Mouse (Mus musculus): ENCODE results near the gene Cab39. TPM values are rescaled to one million over a fixed set of nuclear protein-coding genes. Genes with fewer than 3 reads are reported as not detected.

The Cab39 gene
- total and polyA plus RNA-seq, 3 experiments, result 41.8 to 208 (median 147) TPM

GRCm38 (mm10) chr1:85751932-85752680 lies 41.1 kb upstream of the Cab39 start:
- ATAC-seq (ENCODE audit: extremely low read depth, insufficient number of reproducible peaks, low FRiP score, poor library complexity, severe bottlenecking) (no peak), DNase-seq (ENCODE audit: low spot score) (no peak)
- H3K36me3 ChIP-seq (replicated peaks), result no peaks in the 10 kb centered on the region
- peaks cover 29% of the 10 kb centered on the region for H3K9me3 ChIP-seq (replicated peaks)
- no peaks in the 10 kb centered on the region for H3K27me3 ChIP-seq (ENCODE audit: insufficient read depth, low read length)
- H3K4me1 ChIP-seq (ENCODE audit: insufficient read depth, low read depth, low read length), result no peaks in the 10 kb centered on the region
- TF ChIP-seq GATA2 (IDR thresholded peaks at IDR 0.05; ENCODE audit: borderline replicate concordance, low read depth, low read length) (no peak), TAL1 (conservative IDR thresholded peaks at IDR 0.05; ENCODE audit: low read depth, low read length) (no peak), CTCF (IDR thresholded peaks at IDR 0.05; ENCODE audit: low read depth, low read length) (no peak), GATA1 (IDR thresholded peaks at IDR 0.05; ENCODE audit: borderline replicate concordance, low read length) (no peak), POLR2AphosphoS5 (IDR thresholded peaks at IDR 0.05; ENCODE audit: insufficient replicate concordance, low read depth, low read length) (no peak)
- no peak overlapping the region for H3K4me3 ChIP-seq (ENCODE audit: low read depth, low read length)

- DNase-seq (ENCODE audit: low spot score) (no peak), ATAC-seq (ENCODE audit: extremely low read depth, insufficient number of reproducible peaks, low FRiP score, poor library complexity, severe bottlenecking) (no peak)
- no peaks in the 10 kb centered on the region for H3K27me3 ChIP-seq (ENCODE audit: insufficient read depth, low read length)
- no peak for TF ChIP-seq GATA1 (IDR thresholded peaks at IDR 0.05; ENCODE audit: borderline replicate concordance, low read length)
- H3K36me3 ChIP-seq (replicated peaks), result no peaks in the 10 kb centered on the region
- H3K4me3 ChIP-seq (ENCODE audit: low read depth, low read length), result no peak overlapping the region
- H3K4me1 ChIP-seq (ENCODE audit: insufficient read depth, low read depth, low read length), result no peaks in the 10 kb centered on the region
- H3K9me3 ChIP-seq (replicated peaks), result no peaks in the 10 kb centered on the region; the same call in 1 of the 2 replicates
Measured at GRCm38 (mm10) chr1:85757531-85758230, 35.6 kb upstream of the Cab39 start.

- DNase-seq (ENCODE audit: low spot score) (no peak), ATAC-seq (ENCODE audit: extremely low read depth, insufficient number of reproducible peaks, low FRiP score, poor library complexity, severe bottlenecking) (no peak)
- peaks cover 2% of the 10 kb centered on the region; the same call in 1 of the 2 replicates for H3K4me1 ChIP-seq (ENCODE audit: insufficient read depth, low read depth, low read length)
- no peaks in the 10 kb centered on the region; the same call in 1 of the 2 replicates for H3K9me3 ChIP-seq (replicated peaks)
- H3K27me3 ChIP-seq (ENCODE audit: insufficient read depth, low read length), result no peaks in the 10 kb centered on the region
- H3K4me3 ChIP-seq (ENCODE audit: low read depth, low read length), result no peak overlapping the region
- TF ChIP-seq TAL1 (conservative IDR thresholded peaks at IDR 0.05; ENCODE audit: low read depth, low read length), result no peak
- no peak for TF ChIP-seq POLR2AphosphoS5 (IDR thresholded peaks at IDR 0.05; ENCODE audit: insufficient replicate concordance, low read depth, low read length)
- TF ChIP-seq CTCF (IDR thresholded peaks at IDR 0.05; ENCODE audit: low read depth, low read length), result no peak
- TF ChIP-seq GATA1 (IDR thresholded peaks at IDR 0.05; ENCODE audit: borderline replicate concordance, low read length), result no peak
- no peak for TF ChIP-seq GATA2 (IDR thresholded peaks at IDR 0.05; ENCODE audit: borderline replicate concordance, low read depth, low read length)
- H3K36me3 ChIP-seq (replicated peaks), result no peaks in the 10 kb centered on the region
Measured at GRCm38 (mm10) chr1:85758231-85758968, 34.8 kb upstream of the Cab39 start.

GRCm38 (mm10) chr1:85758969-85759293 lies 34.3 kb upstream of the Cab39 start:
- H3K36me3 ChIP-seq (replicated peaks), result no peaks in the 10 kb centered on the region
- DNase-seq (ENCODE audit: low spot score) (no peak), ATAC-seq (ENCODE audit: extremely low read depth, insufficient number of reproducible peaks, low FRiP score, poor library complexity, severe bottlenecking) (no peak)
- no peak for TF ChIP-seq GATA1 (IDR thresholded peaks at IDR 0.05; ENCODE audit: borderline replicate concordance, low read length)
- no peak for TF ChIP-seq GATA2 (IDR thresholded peaks at IDR 0.05; ENCODE audit: borderline replicate concordance, low read depth, low read length)
- no peak for TF ChIP-seq TAL1 (conservative IDR thresholded peaks at IDR 0.05; ENCODE audit: low read depth, low read length)
- TF ChIP-seq POLR2AphosphoS5 (IDR thresholded peaks at IDR 0.05; ENCODE audit: insufficient replicate concordance, low read depth, low read length), result no peak
- peaks cover 4% of the 10 kb centered on the region; the same call in 1 of the 2 replicates for H3K4me1 ChIP-seq (ENCODE audit: insufficient read depth, low read depth, low read length)
- H3K4me3 ChIP-seq (ENCODE audit: low read depth, low read length), result no peak overlapping the region
- H3K27me3 ChIP-seq (ENCODE audit: insufficient read depth, low read length), result no peaks in the 10 kb centered on the region
- H3K9me3 ChIP-seq (replicated peaks), result no peaks in the 10 kb centered on the region; the same call in 1 of the 2 replicates

GRCm38 (mm10) chr1:85761665-85762064 lies 31.6 kb upstream of the Cab39 start:
- ATAC-seq (ENCODE audit: extremely low read depth, insufficient number of reproducible peaks, low FRiP score, poor library complexity, severe bottlenecking), result no peak
- TF ChIP-seq GATA1 (IDR thresholded peaks at IDR 0.05; ENCODE audit: borderline replicate concordance, low read length) (no peak), TAL1 (conservative IDR thresholded peaks at IDR 0.05; ENCODE audit: low read depth, low read length) (no peak), GATA2 (IDR thresholded peaks at IDR 0.05; ENCODE audit: borderline replicate concordance, low read depth, low read length) (no peak), CTCF (IDR thresholded peaks at IDR 0.05; ENCODE audit: low read depth, low read length) (no peak), POLR2AphosphoS5 (IDR thresholded peaks at IDR 0.05; ENCODE audit: insufficient replicate concordance, low read depth, low read length) (no peak)
- H3K36me3 ChIP-seq (replicated peaks), result no peaks in the 10 kb centered on the region
- H3K4me3 ChIP-seq (ENCODE audit: low read depth, low read length), result no peak overlapping the region
- no peaks in the 10 kb centered on the region for H3K9me3 ChIP-seq (replicated peaks)
- peaks cover 4% of the 10 kb centered on the region; the same call in 1 of the 2 replicates for H3K4me1 ChIP-seq (ENCODE audit: insufficient read depth, low read depth, low read length)
- no peaks in the 10 kb centered on the region for H3K27me3 ChIP-seq (ENCODE audit: insufficient read depth, low read length)
- no peak for DNase-seq (ENCODE audit: low spot score)

GRCm38 (mm10) chr1:85763386-85763785 lies 29.9 kb upstream of the Cab39 start:
- no peak overlapping the region for H3K4me3 ChIP-seq (ENCODE audit: low read depth, low read length)
- no peaks in the 10 kb centered on the region for H3K27me3 ChIP-seq (ENCODE audit: insufficient read depth, low read length)
- ATAC-seq (ENCODE audit: extremely low read depth, insufficient number of reproducible peaks, low FRiP score, poor library complexity, severe bottlenecking) (no peak), DNase-seq (ENCODE audit: low spot score) (no peak)
- no peaks in the 10 kb centered on the region for H3K36me3 ChIP-seq (replicated peaks)
- TF ChIP-seq TAL1 (conservative IDR thresholded peaks at IDR 0.05; ENCODE audit: low read depth, low read length) (no peak), GATA1 (IDR thresholded peaks at IDR 0.05; ENCODE audit: borderline replicate concordance, low read length) (no peak), POLR2AphosphoS5 (IDR thresholded peaks at IDR 0.05; ENCODE audit: insufficient replicate concordance, low read depth, low read length) (no peak), GATA2 (IDR thresholded peaks at IDR 0.05; ENCODE audit: borderline replicate concordance, low read depth, low read length) (no peak)
- H3K4me1 ChIP-seq (ENCODE audit: insufficient read depth, low read depth, low read length), result peaks cover 4% of the 10 kb centered on the region; the same call in 1 of the 2 replicates
- no peaks in the 10 kb centered on the region for H3K9me3 ChIP-seq (replicated peaks)

Measured in G1E (cell line).